Mouse (Mus musculus): ENCODE measurements around the gene Dnajc6.

- TF ChIP-seq GATA1 (IDR thresholded peaks at IDR 0.05; ENCODE audit: borderline replicate concordance, low read length), result no peak
- TF ChIP-seq FLI1 (IDR thresholded peaks at IDR 0.05; ENCODE audit: low read length), result no peak
Measured at GRCm38 (mm10) chr4:101472767-101473166, 23.7 kb upstream of the Dnajc6 start.

Data from megakaryocyte, embryonic 14.5 days (primary cell).